Mouse (Mus musculus) C2C12 (cell line): ENCODE results near the gene Ddx54. TPM values are rescaled to one million over a fixed set of nuclear protein-coding genes. Genes with fewer than 3 reads are reported as not detected.

Experiments used
- H3K27me3 ChIP-seq: one replicate; pipeline ENCODE4 v1.6.1; 2011; ENCODE audit not compliant: control insufficient read depth, insufficient read depth, insufficient read length
- H3K36me3 ChIP-seq: one replicate; pipeline ENCODE4 v1.6.1; 2011; ENCODE audit not compliant: control insufficient read depth, insufficient read depth
- H3K4me3 ChIP-seq: one replicate; pipeline ENCODE4 v1.5.1; 2011; ENCODE audit warnings: mild to moderate bottlenecking, control low read depth; ENCODE audit not compliant: poor library complexity, insufficient read depth, severe bottlenecking
- H3K79me2 ChIP-seq: one replicate; pipeline ENCODE4 v1.6.1; 2011; ENCODE audit not compliant: control insufficient read depth, insufficient read depth
- H3K79me3 ChIP-seq: one replicate; pipeline ENCODE4 v1.6.1; 2011; ENCODE audit warnings: low read depth, control low read depth
- H3ac ChIP-seq: one replicate; pipeline ENCODE3; 2011; ENCODE audit warnings: low read depth; ENCODE audit not compliant: control insufficient read depth, insufficient read length
- CEBPB ChIP-seq: IDR thresholded peaks from one replicate; pipeline ENCODE4 v1.6.1; 2011; ENCODE audit warnings: low read depth, mild to moderate bottlenecking, control low read depth, moderate library complexity
- CTCF ChIP-seq: IDR thresholded peaks from one replicate; pipeline ENCODE4 v1.5.1; 2011; ENCODE audit not compliant: control insufficient read depth, insufficient read depth, insufficient read length
- FOSL1 ChIP-seq: IDR thresholded peaks from one replicate; pipeline ENCODE4 v1.8.0; 2011; ENCODE audit warnings: mild to moderate bottlenecking, low read length; ENCODE audit not compliant: poor library complexity, insufficient read depth, severe bottlenecking
- MAX ChIP-seq: IDR thresholded peaks from one replicate; pipeline ENCODE4 v1.6.1; 2011; ENCODE audit warnings: mild to moderate bottlenecking, control low read depth
- MYOD1 ChIP-seq: IDR thresholded peaks from one replicate; pipeline ENCODE4 v1.6.1; 2011; ENCODE audit warnings: low read depth; ENCODE audit not compliant: control insufficient read depth, insufficient read length
- MYOG ChIP-seq: IDR thresholded peaks from one replicate; pipeline ENCODE4 v1.6.1; 2011; ENCODE audit not compliant: control insufficient read depth, insufficient read length; ENCODE audit errors: extremely low read depth
- USF1 ChIP-seq: IDR thresholded peaks from one replicate; pipeline ENCODE4 v1.6.1; 2011; ENCODE audit warnings: low read depth, mild to moderate bottlenecking, control low read depth, moderate library complexity
- polyA plus RNA-seq: library from polyadenylated mRNA; unstranded; fragments of >200 nt; fragmentation: generic; extraction: Trizol; gene quantifications from one replicate; pipeline ENCODE4 v1.2.1, GENCODE M21; 2012; ENCODE audit warnings: missing spikeins

Ddx54 gene
- polyA plus RNA-seq, 1 experiment, result 50.2 TPM

GRCm38 (mm10) chr5:120627515-120628300 lies 15.2 kb downstream of the Ddx54 start:
- Histone ChIP-seq H3K79me2 (no peaks in the 10 kb centered on the region), H3K4me3 (no peak overlapping the region), H3K36me3 (peaks cover 45% of the 10 kb centered on the region), H3K27me3 (no peaks in the 10 kb centered on the region), H3ac (no peak overlapping the region), H3K79me3 (no peaks in the 10 kb centered on the region)
- TF ChIP-seq CTCF, result no peak
- TF ChIP-seq FOSL1, result no peak
- TF ChIP-seq MYOG, result no peak
- TF ChIP-seq MAX, result no peak
- TF ChIP-seq MYOD1, result no peak
- no peak for TF ChIP-seq USF1
- TF ChIP-seq CEBPB, result no peak

DNA sequence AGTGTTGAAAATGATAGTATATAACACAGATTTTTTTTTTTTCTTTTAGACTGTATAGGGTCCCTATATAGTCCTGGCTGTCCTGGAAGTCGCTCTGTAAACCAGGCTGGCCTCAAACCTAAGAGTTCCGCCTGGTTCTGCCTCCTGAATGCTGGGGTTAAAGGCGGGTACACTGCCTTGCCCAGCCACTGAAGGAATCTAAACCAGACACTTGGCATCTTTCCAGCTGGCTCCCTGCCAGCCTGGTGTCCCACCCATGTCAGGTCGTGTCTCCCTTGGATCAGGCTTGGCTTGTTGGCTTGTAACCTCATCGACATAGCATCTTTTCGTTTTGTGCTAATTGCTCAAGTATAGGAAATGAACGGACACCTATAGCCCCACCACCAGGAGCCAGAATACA lies 16.1 kb downstream of the Ddx54 start:
- TF ChIP-seq USF1 (no peak), MAX (no peak), FOSL1 (no peak), MYOG (no peak), CTCF (no peak), CEBPB (no peak), MYOD1 (no peak)
- no peaks in the 10 kb centered on the region for H3K79me2 ChIP-seq

GRCm38 (mm10) chr5:120631128-120631527 lies 18.6 kb downstream of the Ddx54 start:
- Histone ChIP-seq H3K79me3 (no peaks in the 10 kb centered on the region), H3K4me3 (no peak overlapping the region), H3K79me2 (no peaks in the 10 kb centered on the region), H3K27me3 (peaks cover 18% of the 10 kb centered on the region), H3K36me3 (peaks cover 13% of the 10 kb centered on the region), H3ac (no peak overlapping the region)
- no peak for TF ChIP-seq MYOD1
- TF ChIP-seq CEBPB, result no peak
- no peak for TF ChIP-seq CTCF
- no peak for TF ChIP-seq MYOG
- TF ChIP-seq MAX, result no peak
- TF ChIP-seq USF1, result no peak
- no peak for TF ChIP-seq FOSL1

More for the DNA sequence above, 16.1 kb downstream of the Ddx54 start:
- H3ac ChIP-seq, result no peak overlapping the region
- peaks cover 37% of the 10 kb centered on the region for H3K36me3 ChIP-seq
- no peak overlapping the region for H3K4me3 ChIP-seq
- H3K79me3 ChIP-seq, result no peaks in the 10 kb centered on the region
- peaks cover 3% of the 10 kb centered on the region for H3K27me3 ChIP-seq

DNA sequence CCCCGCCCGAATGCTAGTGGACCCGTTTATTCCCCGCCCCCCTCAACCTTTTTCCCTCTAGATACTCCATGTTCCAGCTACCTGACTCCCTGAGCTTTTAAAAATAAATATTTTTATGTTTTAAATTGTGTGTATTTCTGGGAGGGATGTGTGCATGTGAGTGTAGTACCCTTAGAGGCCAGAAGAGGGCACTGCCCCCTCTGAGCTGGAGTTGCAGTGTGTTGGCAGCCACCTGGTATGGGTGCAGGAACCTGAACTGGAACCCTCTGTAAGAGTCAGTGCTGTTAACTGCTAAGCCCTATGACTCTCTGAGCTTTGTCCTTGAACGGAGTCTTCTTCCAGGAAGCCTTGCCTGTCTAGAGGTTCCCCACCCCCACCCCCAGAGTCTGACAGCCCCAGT lies 19.4 kb downstream of the Ddx54 start:
- peaks cover 13% of the 10 kb centered on the region for H3K36me3 ChIP-seq
- H3K27me3 ChIP-seq, result peaks cover 21% of the 10 kb centered on the region
- no peak overlapping the region for H3K4me3 ChIP-seq
- no peaks in the 10 kb centered on the region for H3K79me2 ChIP-seq
- H3ac ChIP-seq, result no peak overlapping the region
- no peaks in the 10 kb centered on the region for H3K79me3 ChIP-seq
- TF ChIP-seq MAX (no peak), MYOD1 (no peak), USF1 (no peak), FOSL1 (no peak), CEBPB (no peak), CTCF (no peak), MYOG (no peak)

- no peaks in the 10 kb centered on the region for H3K79me3 ChIP-seq
- H3K36me3 ChIP-seq, result no peaks in the 10 kb centered on the region
- TF ChIP-seq FOSL1, result no peak
- no peak for TF ChIP-seq MYOG
- TF ChIP-seq CTCF, result no peak
- no peak for TF ChIP-seq MAX
- TF ChIP-seq CEBPB, result no peak
- no peak within 1 kb of the TSS for H3K4me3 ChIP-seq
- H3K79me2 ChIP-seq, result no peaks in the 10 kb centered on the region
- H3ac ChIP-seq, result no peak within 1 kb of the TSS
- H3K27me3 ChIP-seq, result peaks cover 26% of the 10 kb centered on the region
Measured at GRCm38 (mm10) chr5:120634131-120634530, 21.6 kb downstream of the Ddx54 start, which contains the start of gene Cfap73. Gene Cfap73 (minus strand): TSS chr5:120634235.

GRCm38 (mm10) chr5:120634860-120635259 lies 22.3 kb downstream of the Ddx54 start:
- Histone ChIP-seq H3K4me3 (no peak overlapping the region), H3K79me2 (no peaks in the 10 kb centered on the region), H3K79me3 (no peaks in the 10 kb centered on the region), H3K27me3 (peaks cover 31% of the 10 kb centered on the region), H3ac (no peak overlapping the region), H3K36me3 (no peaks in the 10 kb centered on the region)
- TF ChIP-seq MYOG (no peak), CTCF (no peak), FOSL1 (no peak), MYOD1 (no peak), CEBPB (no peak), MAX (no peak), USF1 (no peak)
